Mouse (Mus musculus) Patski (cell line): Measurements from ENCODE around the gene Chst7. TPM values are rescaled to one million over a fixed set of nuclear protein-coding genes. Genes with fewer than 3 reads are reported as not detected.

Experiments
- ATAC-seq: fragments of 100-300 bp; one replicate; pipeline ENCODE4 v1.8.0; 2021
- CTCF ChIA-PET: fragments of 350-600 bp; sonication (Branson Sonifier 250); formaldehyde crosslinking; loops from one replicate; lab custom pipeline; 2022; ENCODE audit warnings: inconsistent platforms; lab: Charles Lee
- POLR2A ChIA-PET: fragments of 350-600 bp; sonication (Branson Sonifier 250); formaldehyde crosslinking; loops from one replicate; lab custom pipeline; 2022; ENCODE audit warnings: antibody characterized with exemption, inconsistent platforms; lab: Charles Lee
- DNase-seq: peaks from one replicate; pipeline ENCODE4 v3.0.0-alpha.2; 2011; ENCODE audit warnings: low read depth, low spot score
- H3K27me3 ChIP-seq: fragments of 371-371 bp; one replicate; pipeline ENCODE4 v1.5.1; 2021
- CTCF ChIP-seq: fragments of 100-300 bp; IDR thresholded peaks from one replicate; pipeline ENCODE4 v1.5.1; 2021
- in situ Hi-C: fragments of 300-500 bp; cut with MboI; formaldehyde crosslinking; loops from 3 replicates; pipeline ENCODE4 v1.11.1; 2018; ENCODE audit warnings: low pct_unique_long_range_greater_than_20kb, mixed read lengths
- polyA plus RNA-seq: library from polyadenylated mRNA; unstranded; gene quantifications from one replicate; pipeline ENCODE4 v1.2.3, GENCODE M21; 2021

Gene Chst7
- polyA plus RNA-seq, 1 experiment from 2014 or later, result 0.08 TPM

DNA sequence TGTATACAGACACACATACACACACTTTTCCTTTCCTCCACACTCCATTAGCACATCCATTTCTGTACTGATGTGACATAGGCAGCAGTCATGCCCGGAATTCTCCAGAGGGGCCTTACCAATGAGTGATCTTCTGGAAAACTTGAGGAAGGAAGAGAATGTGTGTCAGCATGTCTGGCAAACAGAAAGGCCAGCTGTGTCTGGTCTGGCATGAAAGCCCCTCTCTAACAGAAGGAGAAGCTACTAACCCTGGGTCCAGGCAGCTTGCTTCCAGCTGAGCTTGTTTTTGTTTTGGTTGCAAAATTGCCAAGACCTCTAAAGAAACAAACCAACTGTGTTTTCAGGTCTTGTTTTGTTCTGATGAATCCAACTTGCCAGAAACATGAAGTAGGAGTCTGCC lies 70.1 kb downstream of the Chst7 start:
- peaks cover 15% of the 10 kb centered on the region for H3K27me3 ChIP-seq
- CTCF ChIA-PET, result no interaction called here
- POLR2A ChIA-PET, result no interaction called here
- in situ Hi-C loops, result no loop called here
- TF ChIP-seq CTCF, result no peak
- ATAC-seq, result no peak
- DNase-seq, result no peak

Other genes starting within 250 kb of the Chst7 start
- 0.19 TPM for gene Slc9a7, start 232.2 kb downstream of the Chst7 start, polyA plus RNA-seq